Mouse (Mus musculus) MEL-GATA-1-ER (cell line): ENCODE results near the gene Gm9040.
"Not testable (repeated sequence)": the region's sequence is repeated elsewhere in the genome, so short reads cannot be mapped to it uniquely, and the experiment has no call there.

ENCODE experiments used
- DNase-seq: peaks from one replicate; pipeline ENCODE4 v3.0.0-alpha.2; 2012; ENCODE audit warnings: low read depth; ENCODE audit errors: extremely low read depth

Gene Gm9040

GRCm38 (mm10) chr10:118326869-118327268, at the start of gene Gm9040:
TSS of gene Gm9040 (minus strand) at chr10:118326969.
- not testable (repeated sequence) for DNase-seq

GRCm38 (mm10) chr10:118370443-118370842, 43.7 kb upstream of the Gm9040 start:
- DNase-seq, result peak; percentile 66

DNA sequence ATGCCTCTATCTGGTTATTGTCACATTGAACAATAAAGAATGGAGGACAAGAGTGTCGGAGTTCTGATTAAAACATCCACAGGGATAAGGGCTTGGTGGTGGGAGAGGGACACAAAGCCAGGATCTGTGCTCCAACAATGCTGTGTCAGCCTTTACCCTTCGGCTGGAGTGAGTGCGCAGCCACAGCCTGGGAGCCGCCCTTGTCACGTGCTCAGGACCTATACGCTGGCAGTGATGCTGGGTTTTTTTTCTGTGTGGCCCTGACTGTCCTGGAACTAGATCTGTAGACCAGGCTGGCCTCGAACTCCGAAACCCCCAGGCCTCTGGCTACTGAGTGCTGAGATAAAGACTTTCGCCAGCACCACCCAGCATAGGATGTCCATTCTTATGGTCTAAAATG, 42.7 kb upstream of the Gm9040 start:
- DNase-seq, result no peak

GRCm38 (mm10) chr10:118354005-118354404, 27.2 kb upstream of the Gm9040 start, which contains the start of gene Gm9049:
TSS of gene Gm9049 (minus strand) at chr10:118354105.
- not testable (repeated sequence) for DNase-seq

DNA sequence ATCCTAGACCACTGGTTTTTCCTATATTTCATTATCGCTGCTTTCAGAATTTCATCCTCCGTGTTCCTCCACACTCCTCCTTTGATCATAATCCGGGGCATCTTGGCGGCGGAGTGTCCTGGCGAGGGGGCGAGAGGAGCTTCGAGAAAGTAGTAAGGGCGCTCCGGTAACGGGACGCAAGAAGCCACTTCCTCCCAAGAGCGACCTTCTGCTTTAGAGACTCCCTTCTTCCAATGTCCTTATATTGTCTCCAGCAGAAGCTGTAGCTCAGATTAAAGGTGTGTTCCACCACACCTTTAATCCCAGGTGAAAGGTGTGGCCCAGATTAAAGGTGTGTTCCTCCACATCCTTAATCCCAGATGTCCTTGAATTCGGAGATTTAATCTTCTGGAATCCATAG, 21.8 kb upstream of the Gm9040 start, which contains the start of gene Gm9048:
Gene Gm9048, minus strand, starts transcription at position 101 of the 400 bp plus-strand sequence.
- not testable (repeated sequence) for DNase-seq

GRCm38 (mm10) chr10:118343155-118343554, 16.4 kb upstream of the Gm9040 start, which contains the start of gene Gm9046:
TSS of gene Gm9046 (minus strand) at chr10:118343255.
- not testable (repeated sequence) for DNase-seq

DNA sequence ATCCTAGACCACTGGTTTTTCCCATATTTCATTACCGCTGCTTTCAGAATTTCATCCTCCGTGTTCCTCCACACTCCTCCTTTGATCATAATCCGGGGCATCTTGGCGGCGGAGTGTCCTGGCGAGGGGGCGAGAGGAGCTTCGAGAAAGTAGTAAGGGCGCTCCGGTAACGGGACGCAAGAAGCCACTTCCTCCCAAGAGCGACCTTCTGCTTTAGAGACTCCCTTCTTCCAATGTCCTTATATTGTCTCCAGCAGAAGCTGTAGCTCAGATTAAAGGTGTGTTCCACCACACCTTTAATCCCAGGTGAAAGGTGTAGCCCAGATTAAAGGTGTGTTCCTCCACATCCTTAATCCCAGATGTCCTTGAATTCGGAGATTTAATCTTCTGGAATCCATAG, 11.0 kb upstream of the Gm9040 start, which contains the start of gene Gm9045:
Gene Gm9045, minus strand, starts transcription at position 101 of the 400 bp plus-strand sequence.
- not testable (repeated sequence) for DNase-seq

- DNase-seq, result not testable (repeated sequence)
These were observed 5.5 kb upstream of the Gm9040 start, which contains the start of gene Gm9044 for GRCm38 (mm10) chr10:118332308-118332707. TSS of gene Gm9044 (minus strand) at chr10:118332408.

DNA sequence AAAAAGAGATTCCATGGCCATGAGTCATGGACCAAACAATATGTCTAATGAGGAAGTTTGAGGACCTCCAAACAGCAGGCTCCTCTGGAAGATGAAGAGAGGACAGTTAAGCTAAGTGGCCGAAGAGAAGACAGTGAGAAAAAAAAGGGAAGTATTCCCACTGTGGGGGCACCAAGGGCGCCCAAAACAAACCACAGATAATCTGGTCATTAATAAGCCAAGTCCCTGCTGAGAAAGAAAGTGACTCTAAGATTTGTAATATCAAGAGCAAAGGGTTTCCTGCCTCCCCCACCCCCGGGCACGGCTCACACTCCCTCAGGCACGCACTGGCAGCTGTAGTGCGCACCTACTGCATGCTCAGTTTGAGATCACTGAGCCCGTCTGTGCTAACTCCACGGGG, 7.7 kb downstream of the Gm9040 start:
- no peak for DNase-seq

DNA sequence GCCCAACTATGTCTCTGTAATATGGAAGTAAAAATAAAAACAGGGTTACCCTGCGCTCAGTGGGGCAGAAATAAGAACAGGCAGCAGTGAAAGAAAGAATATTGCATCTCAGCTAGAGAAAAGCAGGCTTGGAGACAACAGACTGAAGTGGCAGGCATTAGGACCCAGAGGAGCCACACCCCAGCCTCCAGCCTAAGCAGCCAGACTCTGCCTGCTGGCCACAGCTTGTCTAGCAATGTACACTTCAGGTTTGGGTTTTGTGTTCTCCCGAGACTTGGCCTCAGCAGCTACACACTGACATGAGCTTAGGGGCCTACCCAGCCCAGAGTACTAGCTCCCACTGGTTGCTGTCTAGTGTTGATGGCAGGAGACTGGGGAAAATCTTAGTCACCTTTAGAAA, 24.6 kb downstream of the Gm9040 start:
- DNase-seq, result not testable (repeated sequence)

GRCm38 (mm10) chr10:118294938-118295337, 31.8 kb downstream of the Gm9040 start, which contains the start of gene Iltifb:
TSS of gene Iltifb (minus strand) at chr10:118295038.
- DNase-seq, result no peak

DNA sequence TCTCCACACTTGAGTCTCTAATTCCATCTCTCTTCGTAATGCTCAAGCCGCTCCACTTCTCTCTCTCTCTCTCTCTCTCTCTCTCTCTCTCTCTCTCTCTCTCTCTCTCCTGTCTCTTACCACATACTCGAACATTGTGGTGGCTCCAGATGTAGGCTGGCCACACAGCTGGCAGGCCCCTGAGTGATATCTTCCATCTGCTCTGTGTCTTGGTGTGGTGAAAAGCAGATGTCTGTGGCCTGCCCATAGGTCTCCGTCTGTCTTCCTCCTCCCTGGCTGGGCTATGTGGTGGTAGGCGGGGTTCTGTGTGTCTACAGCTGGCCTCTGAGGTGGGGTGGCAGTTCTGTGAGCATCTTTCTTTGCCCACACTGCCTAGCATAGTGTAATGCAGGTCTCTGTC, 43.8 kb downstream of the Gm9040 start:
- not testable (repeated sequence) for DNase-seq

DNA sequence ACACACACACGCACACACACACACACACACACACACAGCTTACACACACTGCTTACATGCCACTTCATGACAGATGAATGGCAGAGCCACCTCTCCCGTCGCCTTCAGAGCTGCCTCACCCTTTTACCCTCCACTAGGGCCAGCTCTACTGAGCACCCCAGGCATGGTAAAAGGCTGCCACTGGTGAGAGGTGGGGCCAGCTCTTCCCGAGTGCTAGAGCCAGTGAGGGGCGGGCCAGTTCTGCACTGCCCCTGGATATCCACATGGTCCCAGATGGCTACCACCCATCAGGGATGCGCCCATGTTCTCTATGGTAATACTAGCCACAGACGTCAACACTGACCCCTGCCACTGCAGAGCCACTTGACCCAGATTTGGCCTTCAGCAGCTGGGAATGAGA, 44.2 kb downstream of the Gm9040 start:
- not testable (repeated sequence) for DNase-seq

DNA sequence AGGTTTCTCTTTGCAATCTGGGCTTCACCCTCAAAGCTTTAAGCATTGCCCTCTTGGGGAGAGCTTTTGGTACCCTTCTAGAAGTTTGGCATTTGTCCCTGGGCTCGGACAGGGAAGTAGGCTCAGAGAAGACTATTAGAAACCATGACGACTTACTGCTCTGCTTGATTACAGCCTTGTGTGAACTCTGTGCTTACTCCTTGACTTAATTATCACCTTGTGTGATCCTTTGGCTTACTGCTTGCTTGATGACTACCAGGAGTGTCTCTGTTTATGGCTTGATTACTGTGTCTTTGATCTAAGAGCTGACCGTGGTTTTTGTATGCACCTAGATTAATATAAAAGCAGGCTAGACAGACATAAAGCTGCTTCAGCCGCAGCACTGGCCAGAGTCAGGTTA, 48.7 kb downstream of the Gm9040 start:
- DNase-seq, result not testable (repeated sequence)
